Mouse (Mus musculus) monocyte, adult 5-6 weeks (primary cell): ENCODE results near the gene Glod5. TPM values are rescaled to one million over a fixed set of nuclear protein-coding genes. Genes with fewer than 3 reads are reported as not detected.
"Not testable (repeated sequence)": the region's sequence is repeated elsewhere in the genome, so short reads cannot be mapped to it uniquely, and the experiment has no call there.

Experiments
- ATAC-seq: fragments of 153-309, 156-312 bp; replicated peaks from 2 replicates; pipeline ENCODE4 v1.8.0; 2017; ENCODE audit warnings: mild to moderate bottlenecking; ENCODE audit not compliant: low TSS enrichment, insufficient number of reproducible peaks, severe bottlenecking, poor library complexity, low FRiP score
- total RNA-seq: library from RNA; stranded (forward); fragments of 200-1000, 200-491, 200-594 nt; gene quantifications from 3 replicates; pipeline ENCODE4 v1.2.3, GENCODE M21; 2017

Gene Glod5
- total RNA-seq: not detected in 3 replicates

GRCm38 (mm10) chrX:8018286-8018685, at the start of gene Glod5:
Gene Glod5 (minus strand): TSS chrX:8018492.
- ATAC-seq: no peak

GRCm38 (mm10) chrX:8051044-8051781, 32.9 kb upstream of the Glod5 start:
- not testable (repeated sequence) for ATAC-seq

- no peak for ATAC-seq
Measured at GRCm38 (mm10) chrX:8033009-8033408, 14.7 kb upstream of the Glod5 start.

GRCm38 (mm10) chrX:8026811-8027210, 8.5 kb upstream of the Glod5 start:
- ATAC-seq: no peak

- ATAC-seq: no peak
Measured at GRCm38 (mm10) chrX:8024795-8025194, 6.5 kb upstream of the Glod5 start.

- ATAC-seq: no peak
Measured at GRCm38 (mm10) chrX:8020111-8020778, 2.0 kb upstream of the Glod5 start.

GRCm38 (mm10) chrX:8017142-8017541, 1.1 kb downstream of the Glod5 start:
- 0 out of 2 replicates have a peak, but pooled peaks have one; percentile 47 for ATAC-seq

GRCm38 (mm10) chrX:8015675-8016074, 2.6 kb downstream of the Glod5 start:
- ATAC-seq: not testable (repeated sequence)

GRCm38 (mm10) chrX:8013569-8014314, 4.5 kb downstream of the Glod5 start:
- no peak for ATAC-seq

GRCm38 (mm10) chrX:8013157-8013556, 5.1 kb downstream of the Glod5 start:
- ATAC-seq: no peak

GRCm38 (mm10) chrX:8009356-8009755, 8.9 kb downstream of the Glod5 start:
- not testable (repeated sequence) for ATAC-seq

- ATAC-seq: no peak
Measured at GRCm38 (mm10) chrX:8008543-8008942, 9.7 kb downstream of the Glod5 start.

GRCm38 (mm10) chrX:8002971-8003370, 15.3 kb downstream of the Glod5 start:
- ATAC-seq: no peak

GRCm38 (mm10) chrX:8002001-8002400, 16.3 kb downstream of the Glod5 start:
- no peak for ATAC-seq

- ATAC-seq: no peak
Measured at GRCm38 (mm10) chrX:8000546-8001192, 17.6 kb downstream of the Glod5 start.

- ATAC-seq: no peak
Measured at GRCm38 (mm10) chrX:7993068-7993735, 25.1 kb downstream of the Glod5 start.

- no peak for ATAC-seq
Measured at GRCm38 (mm10) chrX:7992379-7993067, 25.8 kb downstream of the Glod5 start.

GRCm38 (mm10) chrX:7981368-7981767, 36.9 kb downstream of the Glod5 start:
- ATAC-seq: no peak
